Mouse (Mus musculus) macrophage (primary cell): ENCODE results near the gene Tgm4. TPM values are rescaled to one million over a fixed set of nuclear protein-coding genes. Genes with fewer than 3 reads are reported as not detected.

Experiments used
- H3K27ac ChIP-seq: fragments of 350-480 bp; formaldehyde crosslinking; 2 replicates; pipeline ENCODE4 v1.9.0; 2021
- H3K36me3 ChIP-seq: fragments of 350-480 bp; formaldehyde crosslinking; 2 replicates; pipeline ENCODE4 v1.9.0; 2021; ENCODE audit errors: inconsistent target
- H3K4me3 ChIP-seq: fragments of 350-480 bp; formaldehyde crosslinking; 2 replicates; pipeline ENCODE4 v1.9.0; 2021; ENCODE audit errors: inconsistent target
- H3K79me2 ChIP-seq: fragments of 350-480 bp; formaldehyde crosslinking; 2 replicates; pipeline ENCODE4 v1.9.0; 2021; ENCODE audit errors: inconsistent target
- WGBS: methylation state at CpG from one replicate; pipeline ENCODE4 v1.1.7; 2026; ENCODE audit warnings: inconsistent platforms; ENCODE audit not compliant: missing documents; 5-methylcytosine and 5-hydroxymethylcytosine counted together
- polyA plus RNA-seq: library from polyadenylated mRNA; stranded (reverse); fragments of 250-400 nt; gene quantifications from 3 replicates; pipeline ENCODE4 v1.2.4, GENCODE M21; 2018; ENCODE audit warnings: inconsistent platforms
- total RNA-seq, 78 experiments: library from RNA; depleted of rRNA; stranded (reverse); fragments of 250-400 nt; gene quantifications; 1 replicate in 9 of 78; 2 replicates in 24 of 78; 3 replicates in 43 of 78; 4 replicates in 2 of 78; pipeline ENCODE4 v1.2.4; 2018; ENCODE audit warnings: inconsistent platforms in 56 of 78

Gene Tgm4
- total RNA-seq (2018; cell fraction: chromatin; rRNA removed) = 1 to 10 TPM in 1 of 26 experiments, under 1 TPM in 4, not detected in 21; 0.16 to 1.1 (median 0.73) TPM
- not detected for total RNA-seq (2018; cell fraction: cytosol; rRNA removed)
- 1 to 10 TPM in 1 of 26 experiments, under 1 TPM in 2, not detected in 23; 0.80 to 4.1 (median 0.89) TPM for total RNA-seq (2018; cell fraction: nucleus; rRNA removed)
- not detected in 3 replicates for polyA plus RNA-seq

- 87% methylated on average over 4 of the region's 4 CpGs for WGBS
- no peaks in the 10 kb centered on the region for H3K79me2 ChIP-seq
These were observed at the start of gene Tgm4 for GRCm38 (mm10) chr9:123034426-123034825. Gene Tgm4, plus strand, starts transcription at chr9:123034726.

DNA sequence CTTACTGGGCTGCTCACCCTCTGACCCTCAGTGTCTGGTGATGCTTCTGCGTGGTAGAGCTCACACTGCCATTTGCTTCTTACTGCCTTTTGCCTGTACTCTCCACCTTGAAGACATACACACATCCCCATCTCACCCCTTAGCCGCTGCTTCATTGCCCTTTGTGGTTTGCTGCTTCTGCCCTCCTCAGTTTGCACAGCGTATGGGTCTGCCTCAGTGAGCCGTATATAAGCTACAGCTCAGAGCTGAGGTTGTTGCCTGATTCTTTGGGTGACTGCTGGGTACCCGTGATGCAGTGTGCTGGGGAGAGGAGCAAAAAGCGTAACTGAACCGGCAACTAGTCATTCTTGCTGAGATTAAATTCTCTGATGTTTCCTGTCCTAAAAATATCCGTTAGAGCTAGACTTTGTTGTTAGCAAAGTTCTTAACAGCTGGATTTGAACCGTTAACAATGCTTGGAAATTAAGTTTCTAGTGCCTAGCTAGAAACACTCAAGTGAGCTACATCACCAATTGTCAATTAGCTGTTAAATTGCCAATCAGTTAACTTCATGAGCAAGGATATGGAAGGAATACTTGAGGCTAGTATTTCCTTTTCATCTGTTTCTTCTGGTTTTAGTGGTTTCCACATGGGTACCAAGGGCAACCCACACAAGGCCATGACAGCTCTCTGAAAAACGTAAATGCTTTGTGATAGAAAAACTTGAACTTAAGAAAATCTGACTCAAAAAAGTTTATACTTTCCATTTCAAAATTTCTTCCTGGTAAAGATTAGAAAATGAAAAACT, 35.9 kb upstream of the Tgm4 start:
- Histone ChIP-seq H3K79me2 (no peaks in the 10 kb centered on the region), H3K4me3 (no peak overlapping the region), H3K36me3 (no peaks in the 10 kb centered on the region), H3K27ac (no peak overlapping the region)
- 44% methylated on average over 10 of the region's 10 CpGs for WGBS

More at GRCm38 (mm10) chr9:123034426-123034825, at the start of gene Tgm4:
- no peak within 1 kb of the TSS for H3K4me3 ChIP-seq
- H3K36me3 ChIP-seq = no peaks in the 10 kb centered on the region
- H3K27ac ChIP-seq = no peak within 1 kb of the TSS

DNA sequence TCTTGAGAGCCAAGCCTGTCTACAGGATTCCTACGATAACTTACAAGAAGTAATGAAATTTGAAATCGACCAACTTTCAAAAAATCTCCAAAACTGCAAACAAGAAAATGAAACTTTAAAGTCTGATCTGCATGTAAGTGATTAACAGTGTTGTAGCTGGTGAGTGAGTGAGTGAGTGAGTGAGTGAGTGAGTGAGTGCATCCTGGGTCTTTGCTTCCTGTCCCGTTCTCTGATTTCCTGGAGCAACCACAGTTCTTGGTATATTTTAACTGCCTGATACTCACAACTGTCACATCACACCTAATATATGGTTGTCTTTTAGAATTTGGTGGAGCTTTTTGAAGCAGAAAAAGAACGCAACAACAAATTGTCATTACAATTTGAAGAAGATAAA, 35.3 kb upstream of the Tgm4 start:
- H3K4me3 ChIP-seq = no peak overlapping the region
- no peak overlapping the region for H3K27ac ChIP-seq
- H3K79me2 ChIP-seq = no peaks in the 10 kb centered on the region
- H3K36me3 ChIP-seq = no peaks in the 10 kb centered on the region
- WGBS = 53% methylated on average over 4 of the region's 4 CpGs

DNA sequence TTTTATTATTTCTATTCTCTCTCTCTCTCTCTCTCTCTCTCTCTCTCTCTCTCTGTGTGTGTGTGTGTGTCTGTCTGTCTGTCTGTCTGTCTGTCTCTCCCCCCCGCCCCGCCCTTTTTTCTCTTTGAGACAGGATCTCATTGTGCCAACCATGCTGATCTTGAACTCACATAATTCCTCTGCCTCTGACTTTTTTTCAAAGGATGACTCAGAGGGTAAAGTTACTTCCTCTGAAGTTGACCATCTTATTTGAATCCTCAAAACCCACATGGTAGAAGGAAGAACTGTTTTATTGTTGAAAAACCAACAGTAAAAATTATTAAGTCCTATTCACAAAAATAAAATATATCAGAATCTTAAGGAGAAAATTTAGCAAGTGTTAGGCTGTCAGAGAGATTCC, 29.8 kb upstream of the Tgm4 start:
- no CpG with 5 or more reads among the region's 2 CpGs for WGBS
- Histone ChIP-seq H3K36me3 (no peaks in the 10 kb centered on the region), H3K4me3 (no peak overlapping the region), H3K79me2 (no peaks in the 10 kb centered on the region), H3K27ac (no peak overlapping the region)

DNA sequence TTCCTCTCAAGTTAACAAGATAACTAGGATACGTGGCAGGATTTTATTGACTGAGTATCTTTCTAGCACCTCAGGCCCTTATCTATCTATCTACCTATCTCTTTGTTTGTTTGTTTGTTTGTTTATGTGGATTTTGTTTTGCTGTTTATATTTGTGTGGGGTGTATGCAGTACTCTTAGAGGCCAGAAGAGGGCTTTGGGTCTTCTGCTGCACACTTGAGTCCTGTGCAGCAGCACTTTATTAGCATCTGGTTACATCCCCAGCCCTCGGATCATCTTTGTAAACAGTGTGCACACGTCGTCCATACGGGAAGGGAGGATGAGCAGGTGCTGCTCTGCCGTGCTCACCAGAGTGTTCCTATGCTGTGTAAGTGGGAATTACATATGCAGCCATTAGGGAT, 28.5 kb upstream of the Tgm4 start:
- WGBS = 86% methylated on average over 6 of the region's 6 CpGs
- H3K79me2 ChIP-seq = no peaks in the 10 kb centered on the region
- H3K4me3 ChIP-seq = no peak overlapping the region
- H3K27ac ChIP-seq = no peak overlapping the region
- no peaks in the 10 kb centered on the region for H3K36me3 ChIP-seq

- WGBS = under 1% methylated on average over 41 of the region's 69 CpGs
- Histone ChIP-seq H3K4me3 (peak within 1 kb of the TSS; percentile 76), H3K36me3 (no peaks in the 10 kb centered on the region), H3K27ac (peak within 1 kb of the TSS; percentile 54), H3K79me2 (no peaks in the 10 kb centered on the region)
These were observed 13.4 kb upstream of the Tgm4 start, which contains the start of gene Tmem42 for GRCm38 (mm10) chr9:123020995-123021631. Gene Tmem42, plus strand, starts transcription at chr9:123021326.

DNA sequence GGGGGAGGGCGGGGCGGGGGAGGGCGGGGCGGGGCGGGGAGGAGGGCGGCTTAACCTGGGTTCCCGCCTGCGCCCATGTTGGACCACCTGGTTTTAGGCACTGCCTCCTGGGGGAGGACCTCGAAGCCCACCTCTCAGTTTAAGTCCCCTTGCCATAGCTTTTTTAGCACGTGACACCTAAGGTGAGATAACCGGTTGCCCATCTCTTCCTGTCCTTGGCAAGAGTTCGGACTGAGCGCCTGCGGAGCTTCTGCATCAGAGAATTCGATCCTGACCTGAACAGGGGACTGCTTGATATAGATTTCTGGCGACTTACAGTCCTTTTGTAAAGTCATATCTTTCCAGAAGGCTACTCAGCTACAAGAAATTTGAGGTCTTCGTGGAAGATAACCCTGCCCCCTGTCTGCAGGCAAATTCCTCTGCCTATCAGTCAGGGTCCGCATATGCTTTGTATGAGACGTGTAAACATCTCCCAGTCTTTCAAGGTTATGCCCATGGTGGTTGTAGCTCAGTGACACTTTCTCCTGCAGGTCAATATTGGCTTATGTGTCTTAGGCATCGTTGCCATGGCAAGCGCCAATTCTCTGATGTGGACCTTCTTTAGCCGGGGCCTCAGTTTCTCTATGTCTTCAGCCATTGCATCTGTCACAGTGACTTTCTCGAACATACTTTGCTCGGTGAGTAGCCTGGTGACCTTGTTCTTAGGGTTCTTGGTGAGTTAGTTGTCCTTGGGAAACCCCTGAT, 12.7 kb upstream of the Tgm4 start:
- H3K4me3 ChIP-seq = peak overlapping the region; percentile 20; the same call in 1 of the 2 replicates
- H3K27ac ChIP-seq = no peak overlapping the region
- no peaks in the 10 kb centered on the region for H3K36me3 ChIP-seq
- 45% methylated on average over 18 of the region's 24 CpGs for WGBS
- H3K79me2 ChIP-seq = no peaks in the 10 kb centered on the region

DNA sequence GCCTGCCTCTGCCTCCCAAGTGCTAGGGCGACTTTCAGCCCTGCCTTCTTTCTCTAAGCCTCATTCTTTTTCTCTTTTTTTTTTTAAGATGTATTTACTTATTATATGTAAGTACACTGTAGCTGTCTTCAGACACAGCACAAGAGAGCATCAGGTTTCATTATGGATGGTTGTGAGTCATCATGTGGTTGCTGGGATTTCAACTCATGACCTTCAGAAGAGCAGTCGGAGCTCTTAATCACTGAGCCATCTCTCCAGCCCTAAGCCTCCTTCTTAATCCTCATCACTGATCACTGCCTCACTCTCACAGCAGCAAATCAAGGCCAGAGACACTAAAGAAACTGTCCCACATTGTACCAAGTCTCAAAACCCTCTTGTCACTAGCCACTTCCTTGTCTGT, 10.3 kb upstream of the Tgm4 start:
- H3K79me2 ChIP-seq = no peaks in the 10 kb centered on the region
- no peak overlapping the region for H3K27ac ChIP-seq
- WGBS = 79% methylated on average over 2 of the region's 2 CpGs
- no peaks in the 10 kb centered on the region for H3K36me3 ChIP-seq
- H3K4me3 ChIP-seq = no peak overlapping the region

DNA sequence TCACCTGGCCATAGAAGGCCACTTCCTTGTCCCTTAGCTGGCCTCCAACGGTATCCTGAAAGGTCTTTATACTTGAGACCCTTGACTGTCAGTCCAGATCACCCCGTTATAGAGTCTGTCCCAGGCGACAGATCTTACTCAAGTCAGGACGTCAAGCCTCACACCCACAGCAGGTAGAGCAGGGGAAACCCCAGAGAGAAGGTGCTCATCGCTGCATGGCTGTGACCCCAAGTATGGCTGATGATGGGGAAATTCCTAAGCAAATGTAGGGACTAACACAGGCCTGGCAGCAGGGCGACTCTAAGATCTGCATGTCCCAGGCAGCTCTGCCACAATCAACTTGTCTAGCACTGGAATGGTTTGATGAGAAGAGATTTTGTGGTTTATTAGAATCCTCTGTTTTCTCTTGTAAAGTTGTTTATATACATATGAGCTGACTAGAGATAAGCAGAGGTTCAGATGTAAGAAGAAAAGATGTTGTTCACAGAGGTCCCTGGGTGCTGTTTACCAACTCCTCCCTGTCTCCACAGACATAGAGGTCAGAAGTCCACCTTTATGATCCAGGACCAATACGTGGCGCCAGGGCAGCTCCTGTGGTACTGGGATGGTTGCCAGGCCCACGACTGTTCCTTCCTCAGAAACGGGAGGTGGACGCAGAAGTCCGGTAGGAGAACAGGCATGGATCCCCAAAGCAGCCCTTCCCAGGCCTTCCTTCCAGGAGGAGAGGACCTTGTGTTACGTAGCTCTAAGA, 2.9 kb upstream of the Tgm4 start:
- WGBS = 80% methylated on average over 13 of the region's 13 CpGs
- Histone ChIP-seq H3K36me3 (no peaks in the 10 kb centered on the region), H3K27ac (no peak overlapping the region), H3K4me3 (no peak overlapping the region), H3K79me2 (no peaks in the 10 kb centered on the region)

DNA sequence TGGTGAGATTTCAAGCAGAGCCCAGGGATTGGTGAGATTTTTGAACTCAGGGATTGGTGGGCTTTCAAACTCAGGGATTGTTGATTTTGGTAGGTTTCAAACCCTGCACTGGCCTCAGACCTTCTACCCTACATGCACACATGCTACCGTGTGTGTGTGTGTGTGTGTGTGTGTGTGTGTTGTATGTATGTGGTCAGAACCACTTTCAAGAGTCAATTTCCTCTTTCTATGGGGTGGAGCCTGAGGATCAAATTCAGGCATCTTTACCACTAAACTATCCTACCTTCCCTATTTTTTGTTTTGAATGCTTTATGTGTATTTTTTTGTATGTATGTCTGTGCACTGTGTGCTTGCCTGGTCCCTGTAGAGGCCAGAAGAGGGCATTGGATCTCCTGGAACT, 13.1 kb downstream of the Tgm4 start:
- H3K27ac ChIP-seq = no peak overlapping the region
- WGBS = 0% methylated on average over 1 of the region's 1 CpGs
- no peaks in the 10 kb centered on the region for H3K36me3 ChIP-seq
- no peaks in the 10 kb centered on the region for H3K79me2 ChIP-seq
- H3K4me3 ChIP-seq = no peak overlapping the region

DNA sequence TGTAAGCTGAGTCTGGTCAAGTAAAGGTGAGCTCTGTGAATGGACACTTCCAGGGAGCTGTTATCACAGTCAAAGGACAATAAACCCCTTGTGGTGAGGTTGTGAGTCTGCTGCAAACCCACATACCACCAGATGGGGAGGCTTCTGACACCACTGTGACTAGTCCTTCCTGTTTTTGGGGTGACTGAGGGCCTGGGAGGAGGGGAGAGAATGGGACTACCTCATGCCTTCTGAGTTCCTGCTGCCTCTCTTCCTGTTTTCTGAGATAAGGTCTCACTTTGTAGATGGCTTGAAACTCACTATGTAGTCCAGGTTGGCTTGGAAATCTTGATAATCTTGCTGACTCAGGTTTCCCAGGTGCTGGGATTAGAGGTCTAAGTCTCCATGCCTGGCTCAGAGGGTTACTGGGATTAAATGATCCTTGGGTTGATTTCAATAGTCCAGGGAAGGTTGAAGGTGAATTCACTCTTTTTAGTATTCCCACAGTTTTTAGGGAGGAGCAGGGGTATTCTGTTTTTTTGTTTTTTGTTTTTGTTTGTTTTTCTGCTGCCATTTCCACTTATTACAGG, 24.3 kb downstream of the Tgm4 start:
- Histone ChIP-seq H3K79me2 (no peaks in the 10 kb centered on the region), H3K27ac (no peak overlapping the region), H3K4me3 (no peak overlapping the region), H3K36me3 (no peaks in the 10 kb centered on the region)

DNA sequence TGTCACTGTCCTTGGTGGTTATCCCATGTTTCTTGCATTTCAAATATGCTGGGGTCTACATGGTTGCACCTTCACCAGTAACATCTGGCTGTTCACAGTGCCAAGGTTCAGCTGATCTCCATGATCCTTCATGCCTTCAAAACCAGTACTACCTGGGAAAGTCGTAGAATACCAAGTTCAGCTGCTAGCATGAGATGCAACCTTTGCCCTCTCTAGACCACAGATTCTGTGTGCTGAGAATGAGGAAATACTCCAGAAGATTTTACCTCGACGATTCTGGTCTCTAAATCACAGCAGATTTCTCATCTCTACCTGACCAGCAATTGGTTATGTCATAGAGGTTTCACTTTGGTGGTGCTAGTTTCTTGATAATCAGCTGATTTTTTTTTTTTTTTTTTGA, 25.6 kb downstream of the Tgm4 start:
- Histone ChIP-seq H3K4me3 (no peak overlapping the region), H3K27ac (no peak overlapping the region), H3K79me2 (no peaks in the 10 kb centered on the region), H3K36me3 (no peaks in the 10 kb centered on the region)
- WGBS = 40% methylated on average over 3 of the region's 3 CpGs

DNA sequence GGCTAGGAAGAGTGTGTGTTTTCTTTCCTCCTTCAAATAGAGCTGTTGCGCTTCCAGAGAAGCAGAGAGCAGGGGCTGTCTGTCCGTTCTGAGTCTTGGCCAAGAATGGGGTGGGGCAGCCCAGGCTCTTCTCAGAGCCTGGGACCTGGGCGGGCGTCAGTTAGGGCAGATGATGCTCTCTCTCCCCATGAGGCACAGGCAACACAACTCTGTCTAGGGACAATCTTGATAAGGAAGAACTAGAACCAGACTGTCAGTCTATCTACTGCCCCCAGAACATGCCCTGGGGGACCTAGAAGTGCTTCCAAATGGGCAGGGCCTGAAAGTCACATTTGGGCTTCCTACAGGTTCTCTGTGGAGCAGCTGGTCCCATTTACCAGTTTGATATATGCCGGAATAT, 44.6 kb downstream of the Tgm4 start:
- Histone ChIP-seq H3K79me2 (no peaks in the 10 kb centered on the region), H3K4me3 (no peak overlapping the region), H3K27ac (no peak overlapping the region), H3K36me3 (peaks cover 78% of the 10 kb centered on the region)
- WGBS = 97% methylated on average over 5 of the region's 5 CpGs

- H3K36me3 ChIP-seq = peaks cover 80% of the 10 kb centered on the region
- WGBS = 95% methylated on average over 7 of the region's 7 CpGs
- no peak overlapping the region for H3K4me3 ChIP-seq
- no peak overlapping the region for H3K27ac ChIP-seq
- no peaks in the 10 kb centered on the region for H3K79me2 ChIP-seq
These were observed 45.8 kb downstream of the Tgm4 start for GRCm38 (mm10) chr9:123080355-123080754.
